Mouse (Mus musculus) neural tube, embryonic 14.5 days (tissue): ENCODE results near the gene Fat3. TPM values are rescaled to one million over a fixed set of nuclear protein-coding genes. Genes with fewer than 3 reads are reported as not detected.

Source experiments
- ATAC-seq: fragments of 200-750 bp; cut with Nextera tagmentation; 2 replicates; pipeline ENCODE4 v1.8.0; 2017; ENCODE audit warnings: low read depth, mild to moderate bottlenecking, moderate TSS enrichment, moderate library complexity
- H3K27ac ChIP-seq: fragments of 300-500 bp; sonication (generic); 2 replicates; pipeline ENCODE4 v1.5.1; 2014; ENCODE audit warnings: low read depth, mild to moderate bottlenecking, control low read depth, low read length, moderate library complexity, mixed read lengths
- H3K27me3 ChIP-seq: fragments of 300-500 bp; sonication (generic); 2 replicates; pipeline ENCODE4 v1.6.1; 2014; ENCODE audit warnings: low read length; ENCODE audit not compliant: control insufficient read depth, insufficient read depth
- H3K36me3 ChIP-seq: fragments of 300-500 bp; sonication (generic); 2 replicates; pipeline ENCODE4 v1.6.1; 2014; ENCODE audit warnings: low read length, mixed read lengths; ENCODE audit not compliant: control insufficient read depth, insufficient read depth
- H3K4me1 ChIP-seq: fragments of 300-500 bp; sonication (generic); 2 replicates; pipeline ENCODE4 v1.6.1; 2014; ENCODE audit warnings: low read length; ENCODE audit not compliant: control insufficient read depth, insufficient read depth
- H3K4me2 ChIP-seq: fragments of 300-500 bp; sonication (generic); 2 replicates; pipeline ENCODE4 v1.6.1; 2014; ENCODE audit warnings: mild to moderate bottlenecking, low read depth, low read length, control low read depth
- H3K4me3 ChIP-seq: fragments of 300-500 bp; sonication (generic); 2 replicates; pipeline ENCODE4 v1.5.1; 2014; ENCODE audit warnings: low read depth, low read length, control low read depth, mixed read lengths
- H3K9ac ChIP-seq: fragments of 300-500 bp; sonication (generic); replicated peaks from 2 replicates; pipeline ENCODE4 v1.6.1; 2014; ENCODE audit warnings: low read depth, mild to moderate bottlenecking, control low read depth, low read length, mixed read lengths
- H3K9me3 ChIP-seq: fragments of 300-500 bp; sonication (generic); 2 replicates; pipeline ENCODE4 v1.6.1; 2016; ENCODE audit warnings: low read length; ENCODE audit not compliant: control insufficient read depth
- WGBS: fragments of 180-500 bp; shearing (Covaris S2); extraction: QIAGEN DNeasy Blood & Tissue Kit; methylation state at CpG from one replicate; pipeline ENCODE4 v1.1.7; 2014; 5-methylcytosine and 5-hydroxymethylcytosine counted together
- polyA plus RNA-seq: library from polyadenylated mRNA; unstranded; fragments of >200 nt; fragmentation: Nextera tagmentation; extraction: Ambion mirVana; gene quantifications from 2 replicates; pipeline ENCODE4 v1.2.1, GENCODE M21; 2014

The Fat3 gene
- polyA plus RNA-seq, 1 experiment from 2014 or later: 21.4 TPM

- ATAC-seq: no peak
- 94% methylated on average over 2 of the region's 2 CpGs for WGBS
- no peak overlapping the region for H3K4me2 ChIP-seq
- no peak overlapping the region for H3K4me3 ChIP-seq
- no peak overlapping the region for H3K9ac ChIP-seq
- H3K27ac ChIP-seq: no peak overlapping the region
- no peaks in the 10 kb centered on the region for H3K9me3 ChIP-seq
- peaks cover 7% of the 10 kb centered on the region; the same call in 1 of the 2 replicates for H3K4me1 ChIP-seq
- H3K36me3 ChIP-seq: 0 out of 2 replicates have a peak, but pooled peaks cover 3% of the 10 kb centered on the region
- H3K27me3 ChIP-seq: no peaks in the 10 kb centered on the region
These were observed 538.2 kb downstream of the Fat3 start for GRCm38 (mm10) chr9:15962886-15963285.

DNA sequence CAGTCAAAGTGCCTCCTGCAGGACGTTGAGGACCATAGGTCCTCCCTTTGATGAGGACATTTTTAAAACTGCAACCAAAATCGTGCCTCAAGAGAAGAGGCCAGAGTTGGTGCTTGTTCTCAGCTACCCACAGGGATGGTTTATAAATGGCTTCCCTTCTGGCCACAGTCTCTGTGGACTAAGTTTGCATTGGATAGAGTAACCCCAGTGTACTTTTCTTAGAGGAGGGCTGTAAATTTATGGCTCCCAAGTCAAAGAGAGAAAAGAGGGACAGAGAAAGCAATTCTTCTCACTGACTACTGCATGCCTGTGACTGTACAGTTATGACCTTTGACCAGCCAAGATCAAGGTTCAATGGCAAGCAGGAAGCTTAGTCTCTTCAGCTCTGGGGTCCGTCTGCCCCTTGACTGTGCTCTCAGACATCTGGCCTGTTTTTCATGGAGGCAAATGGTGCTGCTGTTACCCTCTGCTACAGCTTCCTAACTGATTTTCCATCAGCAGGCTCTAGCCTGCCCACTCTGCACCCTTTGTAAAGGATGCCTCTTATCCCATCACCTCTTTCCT lies 542.8 kb downstream of the Fat3 start:
- Histone ChIP-seq H3K4me3 (no peak overlapping the region), H3K9ac (no peak overlapping the region), H3K27me3 (no peaks in the 10 kb centered on the region), H3K4me2 (no peak overlapping the region), H3K4me1 (no peaks in the 10 kb centered on the region), H3K27ac (no peak overlapping the region), H3K9me3 (no peaks in the 10 kb centered on the region), H3K36me3 (0 out of 2 replicates have a peak, but pooled peaks cover 3% of the 10 kb centered on the region)
- WGBS: 11% methylated on average over 3 of the region's 3 CpGs
- no peak for ATAC-seq

GRCm38 (mm10) chr9:15957816-15958215 lies 543.3 kb downstream of the Fat3 start:
- no peak overlapping the region for H3K4me2 ChIP-seq
- WGBS: 22% methylated on average over 3 of the region's 3 CpGs
- no peak overlapping the region for H3K27ac ChIP-seq
- no peaks in the 10 kb centered on the region for H3K4me1 ChIP-seq
- H3K36me3 ChIP-seq: 0 out of 2 replicates have a peak, but pooled peaks cover 3% of the 10 kb centered on the region
- H3K4me3 ChIP-seq: no peak overlapping the region
- H3K9ac ChIP-seq: no peak overlapping the region
- no peaks in the 10 kb centered on the region for H3K27me3 ChIP-seq
- ATAC-seq: peak; percentile 47; the same call in 1 of the 2 replicates
- H3K9me3 ChIP-seq: no peaks in the 10 kb centered on the region

DNA sequence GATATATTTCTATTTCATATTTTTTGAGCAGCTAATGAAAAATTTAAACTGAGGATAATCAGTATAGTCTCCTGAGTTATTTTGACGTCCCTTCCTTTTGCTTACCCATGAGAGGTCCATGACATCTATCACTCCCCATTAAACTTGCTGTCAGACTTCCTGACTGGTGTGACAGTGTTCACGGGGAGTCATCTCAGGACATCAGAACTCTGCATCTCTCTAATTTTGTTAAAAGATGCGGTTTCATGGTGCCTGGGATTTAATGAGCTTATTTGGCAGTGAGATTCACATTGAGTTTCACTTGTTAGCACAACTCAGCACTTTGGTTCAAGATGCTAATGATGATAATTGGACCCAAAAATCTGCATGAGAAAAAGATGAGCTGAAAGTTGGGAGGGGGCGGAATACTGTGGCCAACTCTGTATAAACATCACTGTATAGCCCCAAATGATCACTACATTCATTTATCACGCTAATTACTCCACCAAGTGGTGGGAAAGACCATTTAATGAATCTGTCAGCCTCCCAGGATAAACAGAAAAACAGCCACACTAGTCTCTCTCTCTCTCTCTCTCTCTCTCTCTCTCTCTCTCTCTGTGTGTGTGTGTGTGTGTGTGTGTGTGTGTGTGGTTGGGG lies 545.8 kb downstream of the Fat3 start:
- ATAC-seq: no peak

DNA sequence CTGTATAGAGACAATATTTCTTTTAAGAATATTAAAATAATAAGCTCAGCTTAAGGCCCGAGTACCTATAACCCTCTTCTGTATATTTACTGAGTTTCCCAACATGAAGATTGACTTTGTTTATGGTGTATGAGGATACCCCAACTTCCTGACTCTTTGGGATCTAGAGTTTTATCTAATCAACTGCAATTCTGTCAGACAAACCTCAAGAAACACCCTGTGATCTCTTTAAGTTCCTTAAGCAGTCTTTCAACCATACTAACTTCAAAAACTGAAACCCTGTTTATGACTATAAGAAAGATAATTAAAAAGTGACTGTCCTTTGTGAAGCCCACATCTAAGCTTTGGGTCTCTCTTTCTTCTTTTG lies 546.8 kb downstream of the Fat3 start:
- Histone ChIP-seq H3K4me1 (no peaks in the 10 kb centered on the region), H3K4me2 (no peak overlapping the region), H3K27me3 (no peaks in the 10 kb centered on the region), H3K27ac (no peak overlapping the region), H3K36me3 (no peaks in the 10 kb centered on the region), H3K9me3 (no peaks in the 10 kb centered on the region), H3K4me3 (no peak overlapping the region), H3K9ac (no peak overlapping the region)
- ATAC-seq: no peak
- WGBS: 85% methylated on average over 1 of the region's 1 CpGs

More for the DNA sequence above, 545.8 kb downstream of the Fat3 start:
- Histone ChIP-seq H3K4me2 (no peak overlapping the region), H3K36me3 (0 out of 2 replicates have a peak, but pooled peaks cover 3% of the 10 kb centered on the region), H3K9me3 (no peaks in the 10 kb centered on the region), H3K9ac (no peak overlapping the region), H3K27me3 (no peaks in the 10 kb centered on the region), H3K27ac (no peak overlapping the region), H3K4me1 (no peaks in the 10 kb centered on the region), H3K4me3 (no peak overlapping the region)
- WGBS: 46% methylated on average over 5 of the region's 5 CpGs

DNA sequence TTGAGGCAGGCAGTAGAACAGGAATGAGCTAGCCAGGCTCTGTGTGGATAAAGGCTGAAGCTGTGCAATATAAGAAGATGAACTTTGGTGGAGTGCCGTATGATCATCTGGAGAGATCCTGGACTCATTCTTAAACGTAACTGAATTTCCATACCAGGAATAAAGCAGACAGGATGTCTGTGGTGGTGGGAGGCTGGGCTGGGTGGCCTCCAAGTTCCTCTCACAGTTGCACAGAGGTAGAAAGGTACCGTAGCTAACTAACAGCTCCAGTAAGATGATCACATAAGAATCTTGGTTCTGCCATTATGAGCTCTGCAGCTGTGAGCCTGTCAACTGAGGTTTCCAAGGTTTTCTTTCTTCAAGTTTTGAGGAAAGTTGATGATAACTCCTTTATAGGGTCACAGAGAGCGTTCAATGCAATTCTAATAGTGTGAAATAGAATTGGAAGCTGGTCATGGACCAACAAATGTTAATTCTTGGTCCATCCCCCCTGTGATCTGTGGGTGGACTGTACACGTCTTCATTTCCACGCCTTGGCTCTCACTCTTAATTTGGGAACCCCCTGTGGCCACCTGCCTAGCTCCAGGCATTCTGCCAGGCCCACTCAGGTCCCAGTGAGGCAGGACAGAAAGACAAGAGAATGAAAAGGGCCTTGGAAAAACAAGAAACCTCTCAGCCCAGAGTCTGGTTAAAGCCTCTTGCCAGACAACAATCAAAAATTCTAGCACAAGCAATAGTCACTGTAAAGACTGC lies 547.3 kb downstream of the Fat3 start:
- no peak for ATAC-seq
- no peaks in the 10 kb centered on the region for H3K36me3 ChIP-seq
- no peak overlapping the region for H3K9ac ChIP-seq
- no peak overlapping the region for H3K27ac ChIP-seq
- no peaks in the 10 kb centered on the region for H3K9me3 ChIP-seq
- no peak overlapping the region for H3K4me3 ChIP-seq
- no peak overlapping the region for H3K4me2 ChIP-seq
- WGBS: 70% methylated on average over 6 of the region's 6 CpGs
- H3K27me3 ChIP-seq: no peaks in the 10 kb centered on the region
- H3K4me1 ChIP-seq: no peaks in the 10 kb centered on the region

DNA sequence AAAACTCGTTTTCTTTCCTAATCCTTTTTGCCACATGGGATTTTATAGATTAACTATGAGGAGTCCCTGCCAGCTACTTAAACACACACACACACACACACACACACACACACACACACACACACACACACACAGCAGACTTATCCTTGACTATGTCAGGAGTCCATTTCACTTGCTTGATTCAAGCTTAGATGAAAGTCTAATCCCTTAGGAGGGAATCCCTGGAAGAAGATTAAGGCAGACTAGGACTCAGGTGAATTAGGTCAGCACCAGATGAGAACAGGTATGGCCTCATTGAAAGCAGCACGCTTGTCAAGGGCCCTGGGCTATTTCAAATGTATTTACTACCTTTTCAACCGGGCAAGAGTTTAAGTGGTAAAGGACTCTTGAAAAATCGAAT lies 553.0 kb downstream of the Fat3 start:
- Histone ChIP-seq H3K36me3 (0 out of 2 replicates have a peak, but pooled peaks cover 3% of the 10 kb centered on the region), H3K9ac (no peak overlapping the region), H3K4me2 (no peak overlapping the region), H3K27me3 (no peaks in the 10 kb centered on the region), H3K4me3 (no peak overlapping the region), H3K9me3 (no peaks in the 10 kb centered on the region), H3K27ac (no peak overlapping the region), H3K4me1 (peaks cover 4% of the 10 kb centered on the region; the same call in 1 of the 2 replicates)
- ATAC-seq: no peak
- 91% methylated on average over 4 of the region's 4 CpGs for WGBS

DNA sequence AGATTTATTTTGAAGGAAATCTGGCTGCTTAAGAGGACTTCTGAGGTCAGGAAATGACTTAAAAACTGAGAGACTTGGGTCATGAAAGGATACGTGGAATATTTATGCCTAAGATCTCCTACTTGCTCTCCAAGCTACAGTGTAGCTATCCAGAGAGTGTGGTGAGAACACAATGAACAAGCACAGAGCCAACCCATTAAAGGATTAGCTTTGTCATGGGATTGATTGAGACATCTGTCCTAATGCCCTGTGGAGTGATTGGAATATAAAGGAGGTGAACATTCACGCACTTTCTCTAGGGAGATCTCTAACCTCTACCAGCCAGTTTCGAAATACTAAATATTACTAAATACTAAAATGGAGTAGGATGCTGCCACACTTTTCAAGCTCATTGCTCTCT lies 556.9 kb downstream of the Fat3 start:
- no peak for ATAC-seq
- H3K27ac ChIP-seq: no peak overlapping the region
- H3K9me3 ChIP-seq: no peaks in the 10 kb centered on the region
- no peaks in the 10 kb centered on the region for H3K27me3 ChIP-seq
- H3K36me3 ChIP-seq: 0 out of 2 replicates have a peak, but pooled peaks cover 3% of the 10 kb centered on the region
- H3K9ac ChIP-seq: no peak overlapping the region
- H3K4me1 ChIP-seq: peaks cover 4% of the 10 kb centered on the region; the same call in 1 of the 2 replicates
- H3K4me2 ChIP-seq: no peak overlapping the region
- WGBS: 34% methylated on average over 3 of the region's 3 CpGs
- no peak overlapping the region for H3K4me3 ChIP-seq
